Mouse (Mus musculus) limb, embryonic 14.5 days (tissue): Measurements from ENCODE around the gene Stil. TPM values are rescaled to one million over a fixed set of nuclear protein-coding genes. Genes with fewer than 3 reads are reported as not detected.

Experiments
- ATAC-seq: fragments of 200-750 bp; cut with Nextera tagmentation; 2 replicates; pipeline ENCODE4 v1.8.0; 2017; ENCODE audit warnings: low read depth, moderate number of reproducible peaks, moderate TSS enrichment; ENCODE audit not compliant: low FRiP score
- DNase-seq: peaks from one replicate; pipeline ENCODE4 v3.0.0-alpha.2; 2015; ENCODE audit warnings: low spot score
- H3K27ac ChIP-seq: fragments of 300-500 bp; sonication (generic); replicated peaks from 2 replicates; pipeline ENCODE4 v1.5.1; 2014; ENCODE audit warnings: low read depth, mild to moderate bottlenecking, low read length, moderate library complexity, mixed read lengths
- H3K27me3 ChIP-seq: fragments of 300-500 bp; sonication (generic); 2 replicates; pipeline ENCODE4 v1.6.1; 2014; ENCODE audit warnings: low read length, mixed read lengths; ENCODE audit not compliant: control insufficient read depth, insufficient read depth
- H3K36me3 ChIP-seq: fragments of 300-500 bp; sonication (generic); 2 replicates; pipeline ENCODE4 v1.6.1; 2014; ENCODE audit warnings: mild to moderate bottlenecking, low read length, moderate library complexity, mixed read lengths; ENCODE audit not compliant: control insufficient read depth, insufficient read depth
- H3K4me1 ChIP-seq: fragments of 300-500 bp; sonication (generic); 2 replicates; pipeline ENCODE4 v1.6.1; 2014; ENCODE audit warnings: antibody characterized with exemption, low read length, mixed read lengths; ENCODE audit not compliant: control insufficient read depth, insufficient read depth
- H3K4me2 ChIP-seq: fragments of 300-500 bp; sonication (generic); replicated peaks from 2 replicates; pipeline ENCODE4 v1.6.1; 2014; ENCODE audit warnings: low read depth, mild to moderate bottlenecking, low read length, moderate library complexity; ENCODE audit not compliant: severe bottlenecking
- H3K4me3 ChIP-seq: fragments of 300-500 bp; sonication (generic); replicated peaks from 2 replicates; pipeline ENCODE4 v1.5.1; 2014; ENCODE audit warnings: low read length
- H3K9ac ChIP-seq: fragments of 300-500 bp; sonication (generic); 2 replicates; pipeline ENCODE4 v1.6.1; 2014; ENCODE audit warnings: mild to moderate bottlenecking, low read depth, low read length, moderate library complexity; ENCODE audit not compliant: severe bottlenecking
- H3K9me3 ChIP-seq: fragments of 300-500 bp; sonication (generic); 2 replicates; pipeline ENCODE4 v1.6.1; 2016; ENCODE audit warnings: low read length; ENCODE audit not compliant: control insufficient read depth
- POLR2A ChIP-seq: fragments of 200-500 bp; IDR thresholded peaks from 2 replicates; pipeline ENCODE4 v1.8.0; 2012; ENCODE audit warnings: inconsistent platforms, mild to moderate bottlenecking, moderate library complexity, borderline replicate concordance; ENCODE audit not compliant: insufficient read depth, insufficient read length; ENCODE audit errors: extremely low read depth
- WGBS: fragments of 180-500 bp; shearing (Covaris S2); extraction: QIAGEN DNeasy Blood & Tissue Kit; methylation state at CpG from one replicate; pipeline ENCODE4 v1.1.7; 2014; 5-methylcytosine and 5-hydroxymethylcytosine counted together
- polyA plus RNA-seq, 2 experiments: library from polyadenylated mRNA; depleted of rRNA in 1 of 2; stranded (reverse) in 1 of 2; unstranded in 1 of 2; fragments of >200 nt; fragmentation: Nextera tagmentation in 1 of 2; extraction: Ambion mirVana in 1 of 2; gene quantifications; 2 replicates each; pipeline versions ENCODE4 v1.2.1 to v1.2.3; 2012 to 2014

Stil gene
- polyA plus RNA-seq, 2 experiments = 12.8 to 16.2 TPM

- H3K9ac ChIP-seq = no peak overlapping the region
- no peaks in the 10 kb centered on the region for H3K36me3 ChIP-seq
- no peak for TF ChIP-seq POLR2A
- H3K4me3 ChIP-seq = peak overlapping the region; percentile 15; the same call in 1 of the 2 replicates
- WGBS = 3% methylated on average over 23 of the region's 23 CpGs
- peaks cover 98% of the 10 kb centered on the region for H3K27me3 ChIP-seq
- H3K9me3 ChIP-seq = no peaks in the 10 kb centered on the region
- H3K27ac ChIP-seq = no peak overlapping the region
- ATAC-seq (no peak), DNase-seq (no peak)
- peaks cover 15% of the 10 kb centered on the region for H3K4me1 ChIP-seq
- H3K4me2 ChIP-seq = 0 out of 2 replicates have a peak overlapping the region, but pooled peaks have one; percentile 14
Measured at GRCm38 (mm10) chr4:115058871-115059590, 59.1 kb downstream of the Stil start.

GRCm38 (mm10) chr4:115059871-115060270 lies 59.9 kb downstream of the Stil start:
- Histone ChIP-seq H3K4me3 (no peak overlapping the region), H3K9ac (no peak overlapping the region), H3K4me2 (no peak overlapping the region), H3K27ac (no peak overlapping the region), H3K4me1 (peaks cover 15% of the 10 kb centered on the region), H3K27me3 (peaks cover 98% of the 10 kb centered on the region), H3K9me3 (no peaks in the 10 kb centered on the region), H3K36me3 (no peaks in the 10 kb centered on the region)
- no peak for DNase-seq
- no peak for ATAC-seq
- no peak for TF ChIP-seq POLR2A
- 10% methylated on average over 12 of the region's 12 CpGs for WGBS

- peaks cover 15% of the 10 kb centered on the region for H3K4me1 ChIP-seq
- H3K4me2 ChIP-seq = no peak overlapping the region
- DNase-seq (no peak), ATAC-seq (no peak)
- peaks cover 98% of the 10 kb centered on the region for H3K27me3 ChIP-seq
- no peak overlapping the region for H3K27ac ChIP-seq
- H3K36me3 ChIP-seq = no peaks in the 10 kb centered on the region
- H3K4me3 ChIP-seq = no peak overlapping the region
- WGBS = 16% methylated on average over 3 of the region's 3 CpGs
- no peak overlapping the region for H3K9ac ChIP-seq
- no peak for TF ChIP-seq POLR2A
- H3K9me3 ChIP-seq = no peaks in the 10 kb centered on the region
Measured at GRCm38 (mm10) chr4:115060753-115061152, 60.8 kb downstream of the Stil start.

GRCm38 (mm10) chr4:115062540-115062874 lies 62.5 kb downstream of the Stil start:
- Histone ChIP-seq H3K9me3 (no peaks in the 10 kb centered on the region), H3K9ac (no peak overlapping the region), H3K27me3 (peaks cover 95% of the 10 kb centered on the region), H3K4me3 (peak overlapping the region; percentile 48), H3K4me2 (peak overlapping the region; percentile 95), H3K27ac (no peak overlapping the region), H3K4me1 (peaks cover 5% of the 10 kb centered on the region; the same call in 1 of the 2 replicates), H3K36me3 (no peaks in the 10 kb centered on the region)
- ATAC-seq = no peak
- 3% methylated on average over 9 of the region's 9 CpGs for WGBS
- TF ChIP-seq POLR2A = no peak
- no peak for DNase-seq

- peak overlapping the region; percentile 43 for H3K9ac ChIP-seq
- WGBS = under 1% methylated on average over 46 of the region's 58 CpGs
- TF ChIP-seq POLR2A = no peak
- H3K4me2 ChIP-seq = peak overlapping the region; percentile 95
- H3K4me3 ChIP-seq = peak overlapping the region; percentile 48
- peaks cover 90% of the 10 kb centered on the region for H3K27me3 ChIP-seq
- no peak overlapping the region for H3K27ac ChIP-seq
- H3K9me3 ChIP-seq = no peaks in the 10 kb centered on the region
- H3K4me1 ChIP-seq = peaks cover 5% of the 10 kb centered on the region; the same call in 1 of the 2 replicates
- ATAC-seq (peak; percentile 79), DNase-seq (no peak)
- no peaks in the 10 kb centered on the region for H3K36me3 ChIP-seq
Measured at GRCm38 (mm10) chr4:115062875-115063517, 63.0 kb downstream of the Stil start.
